Mouse (Mus musculus) hematopoietic stem cell, adult 5-6 weeks (primary cell): ENCODE results near the gene Rmnd5a. TPM values are rescaled to one million over a fixed set of nuclear protein-coding genes. Genes with fewer than 3 reads are reported as not detected.
"Not testable (repeated sequence)": the region's sequence is repeated elsewhere in the genome, so short reads cannot be mapped to it uniquely, and the experiment has no call there.

Experiments used
- ATAC-seq, 2 experiments: fragments of 125-278 bp in 1 of 2; replicated peaks in 1 of 2; 2 replicates each; pipeline ENCODE4 v1.8.0; 2016 to 2017; ENCODE audit warnings: inconsistent platforms in 2 of 2, mild to moderate bottlenecking in 2 of 2, moderate number of reproducible peaks in 2 of 2, low read depth in 1 of 2, moderate TSS enrichment in 1 of 2; ENCODE audit not compliant: low FRiP score in 2 of 2, poor library complexity in 2 of 2, severe bottlenecking in 2 of 2, insufficient read depth in 1 of 2, low TSS enrichment in 1 of 2
- total RNA-seq: library from RNA; stranded (forward); fragments of 172-1452, 232-1000 nt; gene quantifications from 2 replicates; pipeline ENCODE4 v1.2.3, GENCODE M21; 2017

Gene Rmnd5a
- total RNA-seq, 1 experiment from 2014 or later, result 97.1 TPM

- not testable (repeated sequence) for ATAC-seq
Observed at GRCm38 (mm10) chr6:71453983-71454739, 13.7 kb upstream of the Rmnd5a start.

- ATAC-seq, result peak; percentile 75 to 93
Observed at GRCm38 (mm10) chr6:71452792-71453191, 12.4 kb upstream of the Rmnd5a start.

- ATAC-seq, result no peak
Observed at GRCm38 (mm10) chr6:71445560-71445959, 5.1 kb upstream of the Rmnd5a start.

- no peak for ATAC-seq
Observed at GRCm38 (mm10) chr6:71444756-71445155, 4.3 kb upstream of the Rmnd5a start.

- ATAC-seq, result no peak
Observed at GRCm38 (mm10) chr6:71442130-71442529, 1.7 kb upstream of the Rmnd5a start.

GRCm38 (mm10) chr6:71441251-71441580, 779 bp upstream of the Rmnd5a start:
- peak in 1 of 2 experiments; percentile 3; a peak in 1 of 4 replicates for ATAC-seq

- no peak for ATAC-seq
Observed at GRCm38 (mm10) chr6:71440217-71440491, 283 bp downstream of the Rmnd5a start.

GRCm38 (mm10) chr6:71439506-71440216, 776 bp downstream of the Rmnd5a start:
- ATAC-seq, result no peak

- ATAC-seq, result peak in 1 of 2 experiments; percentile 19; a peak in 1 of 4 replicates
Observed at GRCm38 (mm10) chr6:71438070-71438469, 2.4 kb downstream of the Rmnd5a start.

- no peak for ATAC-seq
Observed at GRCm38 (mm10) chr6:71427996-71428725, 12.3 kb downstream of the Rmnd5a start.

GRCm38 (mm10) chr6:71425681-71426080, 14.8 kb downstream of the Rmnd5a start:
- no peak for ATAC-seq

- ATAC-seq, result no peak
Observed at GRCm38 (mm10) chr6:71423116-71423515, 17.3 kb downstream of the Rmnd5a start.

- no peak for ATAC-seq
Observed at GRCm38 (mm10) chr6:71422162-71422561, 18.3 kb downstream of the Rmnd5a start.

- ATAC-seq, result no peak
Observed at GRCm38 (mm10) chr6:71420848-71421247, 19.6 kb downstream of the Rmnd5a start.

- peak; percentile 39 to 53; a peak in 2 of 4 replicates for ATAC-seq
Observed at GRCm38 (mm10) chr6:71418874-71419273, 21.6 kb downstream of the Rmnd5a start.

- ATAC-seq, result no peak
Observed at GRCm38 (mm10) chr6:71415446-71415845, 25.0 kb downstream of the Rmnd5a start.

- no peak for ATAC-seq
Observed at GRCm38 (mm10) chr6:71414624-71415023, 25.8 kb downstream of the Rmnd5a start.
